Mouse (Mus musculus) erythroblast, embryonic 14.5 days (primary cell): Measurements from ENCODE around the gene Frmpd1. TPM values are rescaled to one million over a fixed set of nuclear protein-coding genes. Genes with fewer than 3 reads are reported as not detected.

Experiments
- H3K27me3 ChIP-seq: 2 replicates; pipeline ENCODE4 v1.6.1; 2012; ENCODE audit warnings: inconsistent platforms; ENCODE audit not compliant: control insufficient read depth
- H3K36me3 ChIP-seq: 2 replicates; pipeline ENCODE4 v1.6.1; 2012; ENCODE audit warnings: mild to moderate bottlenecking, inconsistent platforms; ENCODE audit not compliant: control insufficient read depth
- H3K4me1 ChIP-seq: 2 replicates; pipeline ENCODE4 v1.6.1; 2012; ENCODE audit warnings: inconsistent platforms; ENCODE audit not compliant: control insufficient read depth
- H3K4me3 ChIP-seq: replicated peaks from 2 replicates; pipeline ENCODE3; 2012; ENCODE audit warnings: moderate library complexity, mild to moderate bottlenecking, inconsistent platforms
- H3K9me3 ChIP-seq: 2 replicates; pipeline ENCODE4 v1.6.1; 2012; ENCODE audit warnings: low read length, inconsistent platforms, mixed read lengths; ENCODE audit not compliant: control insufficient read depth
- GATA1 ChIP-seq: IDR thresholded peaks from 2 replicates; pipeline ENCODE4 v1.6.1; 2012; ENCODE audit warnings: low read length, inconsistent platforms, mixed read lengths
- TAL1 ChIP-seq: IDR thresholded peaks from 3 replicates; pipeline ENCODE4 v1.6.1; 2012; ENCODE audit warnings: low read length, inconsistent platforms, mixed read lengths
- polyA plus RNA-seq: library from polyadenylated mRNA; stranded (reverse); fragments of >175 nt; gene quantifications from 2 replicates; pipeline ENCODE4 v1.2.3, GENCODE M21; 2012

The Frmpd1 gene
- polyA plus RNA-seq, result 0.01 TPM in 1 of 2 replicates, not detected in the other

GRCm38 (mm10) chr4:45184521-45185330 is at the start of gene Frmpd1:
TSS of gene Frmpd1 (plus strand) at chr4:45184875.
- no peak for TF ChIP-seq GATA1
- no peak for TF ChIP-seq TAL1
- no peaks in the 10 kb centered on the region for H3K9me3 ChIP-seq
- peaks cover 71% of the 10 kb centered on the region for H3K27me3 ChIP-seq
- no peaks in the 10 kb centered on the region for H3K36me3 ChIP-seq
- H3K4me1 ChIP-seq, result peaks cover 7% of the 10 kb centered on the region
- H3K4me3 ChIP-seq, result peak within 1 kb of the TSS; percentile 46

- Histone ChIP-seq H3K36me3 (no peaks in the 10 kb centered on the region), H3K4me1 (peaks cover 3% of the 10 kb centered on the region), H3K4me3 (no peak overlapping the region), H3K27me3 (no peaks in the 10 kb centered on the region), H3K9me3 (no peaks in the 10 kb centered on the region)
- no peak for TF ChIP-seq GATA1
- no peak for TF ChIP-seq TAL1
Measured at GRCm38 (mm10) chr4:45137636-45138035, 47.0 kb upstream of the Frmpd1 start.

- Histone ChIP-seq H3K36me3 (no peaks in the 10 kb centered on the region), H3K9me3 (no peaks in the 10 kb centered on the region), H3K27me3 (peaks cover 2% of the 10 kb centered on the region), H3K4me3 (no peak overlapping the region), H3K4me1 (peaks cover 4% of the 10 kb centered on the region)
- TF ChIP-seq GATA1, result no peak
- TF ChIP-seq TAL1, result no peak
Measured at GRCm38 (mm10) chr4:45141835-45142234, 42.8 kb upstream of the Frmpd1 start.

- Histone ChIP-seq H3K27me3 (peaks cover 2% of the 10 kb centered on the region), H3K4me3 (no peak overlapping the region), H3K4me1 (peaks cover 4% of the 10 kb centered on the region), H3K36me3 (no peaks in the 10 kb centered on the region), H3K9me3 (no peaks in the 10 kb centered on the region)
- TF ChIP-seq TAL1 (no peak), GATA1 (no peak)
Measured at GRCm38 (mm10) chr4:45142411-45142810, 42.3 kb upstream of the Frmpd1 start.

GRCm38 (mm10) chr4:45143005-45143404 is 41.7 kb upstream of the Frmpd1 start:
- TF ChIP-seq GATA1 (no peak), TAL1 (no peak)
- Histone ChIP-seq H3K36me3 (no peaks in the 10 kb centered on the region), H3K9me3 (no peaks in the 10 kb centered on the region), H3K4me1 (peaks cover 4% of the 10 kb centered on the region), H3K4me3 (no peak overlapping the region), H3K27me3 (peaks cover 2% of the 10 kb centered on the region)

DNA sequence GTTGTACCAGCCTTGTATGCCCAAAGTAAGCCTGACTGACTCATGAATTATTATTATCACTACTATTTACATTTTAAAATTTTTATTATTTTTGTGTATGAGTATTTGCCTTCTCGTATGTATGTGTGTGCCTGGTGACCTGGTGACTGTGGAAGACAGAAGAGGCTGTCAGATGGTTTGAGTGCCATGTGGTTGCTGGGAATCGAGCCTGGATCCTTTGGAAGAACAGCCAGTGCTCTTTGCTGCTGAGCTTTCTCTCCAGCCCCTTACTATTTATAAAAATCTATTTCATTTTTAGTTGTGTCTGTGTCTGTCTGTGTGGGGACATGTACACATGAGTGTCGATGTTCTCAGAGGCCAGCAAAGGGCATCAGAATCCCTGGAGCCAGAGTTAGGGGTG is 28.2 kb upstream of the Frmpd1 start:
- Histone ChIP-seq H3K27me3 (no peaks in the 10 kb centered on the region), H3K4me1 (peaks cover 7% of the 10 kb centered on the region), H3K36me3 (no peaks in the 10 kb centered on the region), H3K4me3 (no peak overlapping the region), H3K9me3 (no peaks in the 10 kb centered on the region)
- TF ChIP-seq TAL1 (no peak), GATA1 (no peak)

GRCm38 (mm10) chr4:45158608-45159007 is 26.1 kb upstream of the Frmpd1 start:
- TF ChIP-seq TAL1 (no peak), GATA1 (no peak)
- H3K27me3 ChIP-seq, result no peaks in the 10 kb centered on the region
- H3K4me1 ChIP-seq, result peaks cover 7% of the 10 kb centered on the region
- no peak overlapping the region for H3K4me3 ChIP-seq
- H3K9me3 ChIP-seq, result no peaks in the 10 kb centered on the region
- no peaks in the 10 kb centered on the region for H3K36me3 ChIP-seq

DNA sequence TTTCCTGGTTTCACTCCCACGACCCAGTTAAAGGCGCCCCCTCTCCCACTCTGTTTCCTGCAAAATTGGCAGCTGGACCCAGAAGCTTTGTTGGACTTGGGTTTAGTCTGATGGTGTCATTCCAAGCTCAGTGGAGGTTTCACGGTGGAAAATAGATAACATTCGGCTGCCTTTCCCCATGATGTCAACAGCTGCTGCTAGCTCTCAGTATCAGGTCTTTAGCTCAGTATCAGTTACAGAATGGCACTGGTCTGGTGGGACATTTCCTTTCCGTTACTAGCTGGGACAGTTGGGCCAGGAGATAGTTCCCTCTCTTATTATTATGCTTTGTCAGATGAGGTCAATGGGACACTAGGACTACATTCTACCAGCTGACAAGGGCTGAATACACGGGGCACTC is 23.9 kb upstream of the Frmpd1 start:
- Histone ChIP-seq H3K9me3 (no peaks in the 10 kb centered on the region; the same call in 1 of the 2 replicates), H3K36me3 (no peaks in the 10 kb centered on the region), H3K4me3 (no peak overlapping the region), H3K4me1 (peaks cover 7% of the 10 kb centered on the region), H3K27me3 (no peaks in the 10 kb centered on the region)
- no peak for TF ChIP-seq GATA1
- TF ChIP-seq TAL1, result no peak

DNA sequence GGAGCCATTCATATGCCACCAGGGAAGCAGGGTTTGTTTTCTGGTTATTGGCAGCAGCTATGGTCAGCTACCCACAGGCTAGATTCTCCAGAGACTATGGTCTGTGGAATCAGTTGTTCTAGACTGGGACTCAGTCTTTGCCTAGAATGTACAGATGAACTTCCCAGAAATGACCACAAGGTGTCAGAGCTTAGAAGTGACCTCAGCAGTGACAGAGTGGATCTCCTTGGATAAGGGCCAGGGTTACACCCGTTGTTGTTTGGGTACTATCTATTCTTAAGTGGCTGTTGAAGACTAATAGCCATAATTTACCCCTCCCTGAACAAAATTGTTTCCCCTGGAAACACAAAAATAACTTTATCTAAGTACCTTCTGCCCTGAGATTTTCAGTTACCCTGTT is 21.0 kb upstream of the Frmpd1 start:
- Histone ChIP-seq H3K4me1 (peaks cover 7% of the 10 kb centered on the region), H3K9me3 (no peaks in the 10 kb centered on the region; the same call in 1 of the 2 replicates), H3K4me3 (no peak overlapping the region), H3K36me3 (no peaks in the 10 kb centered on the region), H3K27me3 (no peaks in the 10 kb centered on the region)
- no peak for TF ChIP-seq TAL1
- TF ChIP-seq GATA1, result no peak
